Mouse (Mus musculus): Measurements from ENCODE around the gene Rassf7.
"Not testable (repeated sequence)": the region's sequence is repeated elsewhere in the genome, so short reads cannot be mapped to it uniquely, and the experiment has no call there.

Gene Rassf7

DNA sequence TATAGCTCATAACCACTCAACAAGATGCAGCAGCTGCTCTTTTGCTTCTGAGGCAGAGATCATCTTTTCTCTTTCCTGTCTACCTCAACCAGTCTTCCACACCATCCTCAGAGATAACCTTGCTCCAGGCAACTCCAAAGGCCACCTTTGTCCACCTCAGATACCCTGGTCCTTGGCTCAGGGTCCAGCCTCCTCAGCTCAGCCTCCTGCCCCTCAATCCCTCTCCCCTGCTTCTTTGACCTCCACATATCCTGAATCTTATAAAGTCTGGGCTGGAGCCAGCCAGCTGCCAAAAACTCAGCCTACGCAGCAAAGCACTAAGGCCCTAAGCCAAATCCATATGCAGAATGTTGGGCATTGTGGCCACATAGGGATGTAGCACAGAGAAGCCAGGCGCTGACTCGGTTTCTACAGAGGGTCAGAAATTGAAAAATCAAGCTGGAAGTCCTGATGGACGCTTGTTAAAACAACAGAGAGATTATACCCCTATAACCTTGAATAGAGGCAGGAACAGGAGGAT, 7.1 kb downstream of the Rassf7 start:
- DNase-seq (ENCODE audit: low spot score): peak; percentile 19

DNA sequence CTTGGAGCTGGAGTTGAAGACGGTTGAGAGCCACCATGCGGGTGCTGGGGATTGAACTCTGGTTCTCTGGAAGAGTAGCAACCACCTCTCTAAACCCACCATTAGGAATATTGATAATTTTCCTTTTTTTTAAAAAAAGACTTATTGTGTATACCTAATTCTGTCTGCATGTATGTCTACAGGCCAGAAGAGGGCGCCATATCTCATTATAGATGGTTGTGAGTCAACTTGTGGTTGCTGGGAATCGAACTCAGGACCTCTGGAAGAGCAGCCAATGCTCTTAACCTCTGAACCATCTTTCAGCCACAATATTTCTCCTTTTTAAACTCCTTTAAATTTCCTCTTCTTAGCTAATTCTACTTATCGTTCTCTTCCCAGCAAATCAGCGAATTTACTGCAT, 10.9 kb downstream of the Rassf7 start:
- DNase-seq (ENCODE audit: low spot score): no peak

DNA sequence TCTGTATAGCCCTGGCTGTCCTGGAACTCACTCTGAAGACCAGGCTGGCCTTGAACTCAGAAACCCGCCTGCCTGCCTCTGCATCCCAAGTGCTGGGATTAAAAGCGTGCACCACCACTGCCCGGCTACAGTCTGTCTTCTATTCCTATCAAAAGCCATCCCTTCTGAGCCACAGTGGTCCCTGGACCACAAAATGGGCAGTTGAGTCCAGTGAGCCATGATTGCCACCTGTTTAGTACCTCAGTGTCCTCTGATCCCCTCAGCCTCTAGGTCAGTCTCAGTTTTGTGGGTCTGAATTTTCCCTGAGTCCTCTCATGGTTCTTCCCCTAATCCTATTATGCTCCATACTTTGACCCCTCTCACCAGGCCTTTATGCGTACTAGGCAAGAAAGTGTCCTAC, 12.1 kb downstream of the Rassf7 start:
- no peak for DNase-seq (ENCODE audit: low spot score)

DNA sequence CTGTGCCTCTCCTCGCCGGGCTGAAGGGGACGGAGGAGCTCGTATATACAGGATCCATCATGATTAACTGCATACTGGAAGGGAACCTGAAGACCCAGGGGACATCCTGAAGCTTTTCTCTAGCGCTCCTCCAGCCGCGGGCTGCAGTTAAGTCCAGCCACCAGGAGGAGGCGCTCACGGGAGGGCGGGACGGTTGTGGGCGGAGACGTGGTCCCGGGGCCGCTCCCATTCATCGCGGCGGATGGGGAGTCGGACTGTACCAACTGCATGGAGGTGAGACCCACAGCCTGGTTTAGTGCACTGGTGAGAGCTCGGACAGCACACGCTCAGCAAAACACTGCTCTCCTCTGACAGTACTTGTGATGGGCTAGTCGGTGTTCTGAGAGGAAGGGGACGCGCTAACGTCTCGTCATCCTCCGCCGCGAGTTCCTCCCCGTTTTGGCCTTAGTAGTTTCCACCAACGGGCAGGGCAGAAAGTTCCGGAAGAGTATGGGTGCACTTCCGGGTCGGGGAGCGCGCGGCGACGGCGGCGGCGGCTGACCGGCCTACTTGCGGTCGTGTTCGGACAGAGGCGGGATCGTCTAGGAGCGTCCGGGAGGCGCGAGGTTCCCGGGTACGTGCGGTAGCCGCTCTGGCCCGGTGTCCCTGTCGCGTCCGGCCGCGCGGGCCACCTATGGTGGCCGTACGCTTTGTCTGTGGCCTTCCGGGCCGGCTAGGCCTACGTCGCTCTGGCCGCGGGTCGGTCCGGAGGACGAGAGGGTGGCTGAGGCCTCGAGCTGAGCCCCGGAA, 12.8 kb downstream of the Rassf7 start, which contains the start of gene Phrf1:
Gene Phrf1 (plus strand): TSS at position 506 of the 789 bp plus-strand sequence.
- DNase-seq (ENCODE audit: low spot score): peak; percentile 94

DNA sequence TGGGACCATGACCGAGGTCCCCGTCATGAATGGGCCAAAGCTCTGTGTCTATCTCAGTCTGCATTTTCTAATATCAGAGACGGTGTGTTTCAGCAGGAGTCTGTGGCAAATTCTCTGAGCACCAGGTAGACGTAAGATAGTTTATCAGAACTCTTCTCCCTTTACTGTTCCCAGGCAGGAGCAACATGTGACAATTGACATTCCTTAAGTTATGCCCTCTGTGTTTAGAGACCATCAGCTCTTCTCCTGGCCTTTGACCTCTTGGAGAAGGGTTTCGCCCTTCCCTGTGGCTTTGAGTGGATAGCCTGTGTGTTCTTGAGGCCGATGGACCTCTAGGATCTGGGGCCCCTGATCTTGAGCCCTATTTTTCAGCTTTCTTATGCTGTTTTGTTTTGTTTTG, 14.0 kb downstream of the Rassf7 start:
- DNase-seq (ENCODE audit: low spot score): no peak

DNA sequence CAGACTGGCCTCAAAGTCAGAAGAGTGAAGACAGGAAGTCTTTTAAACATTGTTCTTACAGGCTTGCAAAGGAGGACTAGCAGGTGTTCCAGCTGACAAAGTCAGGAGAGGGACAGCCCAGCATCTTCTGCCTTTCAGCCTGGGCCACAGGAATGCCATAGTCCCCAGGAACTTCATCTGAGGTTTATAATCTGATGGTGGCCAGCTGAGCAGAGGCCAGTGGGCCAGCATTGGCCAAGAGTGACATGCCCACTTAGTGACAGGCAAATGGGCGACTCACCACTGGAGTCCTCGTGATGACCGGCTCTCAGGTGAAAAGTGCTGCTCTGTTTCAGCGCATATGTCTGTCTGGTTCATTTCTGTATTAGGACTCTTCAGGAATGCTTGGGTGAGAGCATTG, 14.9 kb downstream of the Rassf7 start:
- DNase-seq (ENCODE audit: low spot score): no peak

GRCm38 (mm10) chr7:141231111-141231510, 15.5 kb downstream of the Rassf7 start:
- no peak for DNase-seq (ENCODE audit: low spot score)

DNA sequence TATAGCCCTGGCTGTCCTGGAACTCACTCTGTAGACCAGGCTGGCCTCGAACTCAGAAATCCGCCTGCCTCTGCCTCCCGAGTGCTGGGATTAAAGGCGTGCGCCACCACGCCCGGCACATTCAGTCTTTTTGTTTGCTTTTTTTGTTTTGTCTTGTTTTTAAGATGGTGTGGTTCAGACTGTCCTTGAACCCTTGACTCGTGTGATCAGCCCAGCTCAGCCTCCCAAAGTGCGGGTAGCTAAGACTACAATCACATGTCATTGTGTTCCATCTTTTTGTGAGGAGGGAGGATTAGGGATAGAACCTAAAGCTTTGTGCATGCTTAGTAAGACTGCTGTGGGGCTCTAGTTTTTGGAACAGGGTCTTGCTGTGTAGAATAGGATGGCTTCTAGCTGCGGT, 15.9 kb downstream of the Rassf7 start:
- no peak for DNase-seq (ENCODE audit: low spot score)

GRCm38 (mm10) chr7:141250486-141250885, 34.8 kb downstream of the Rassf7 start:
- DNase-seq (ENCODE audit: low spot score): not testable (repeated sequence)

DNA sequence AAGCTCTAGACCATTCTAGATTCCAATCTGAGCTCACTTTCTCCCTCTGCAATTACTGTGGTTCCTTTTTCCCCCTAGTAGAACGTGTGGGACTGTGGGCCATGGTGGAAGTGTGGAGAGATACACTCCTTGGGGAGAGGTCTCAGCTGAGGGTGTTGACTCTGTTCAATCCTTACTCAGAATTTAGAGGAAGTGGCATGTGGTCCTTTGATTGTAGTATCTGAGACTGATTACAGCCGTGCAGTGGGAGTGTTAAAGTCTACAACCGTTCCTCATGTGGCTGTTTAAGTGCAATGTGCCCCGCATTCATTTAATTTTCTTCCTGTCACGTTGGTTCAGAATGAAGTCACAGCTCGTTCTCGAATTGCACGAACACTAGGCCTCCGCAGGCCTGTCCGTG, 40.5 kb downstream of the Rassf7 start:
- no peak for DNase-seq (ENCODE audit: low spot score)

DNA sequence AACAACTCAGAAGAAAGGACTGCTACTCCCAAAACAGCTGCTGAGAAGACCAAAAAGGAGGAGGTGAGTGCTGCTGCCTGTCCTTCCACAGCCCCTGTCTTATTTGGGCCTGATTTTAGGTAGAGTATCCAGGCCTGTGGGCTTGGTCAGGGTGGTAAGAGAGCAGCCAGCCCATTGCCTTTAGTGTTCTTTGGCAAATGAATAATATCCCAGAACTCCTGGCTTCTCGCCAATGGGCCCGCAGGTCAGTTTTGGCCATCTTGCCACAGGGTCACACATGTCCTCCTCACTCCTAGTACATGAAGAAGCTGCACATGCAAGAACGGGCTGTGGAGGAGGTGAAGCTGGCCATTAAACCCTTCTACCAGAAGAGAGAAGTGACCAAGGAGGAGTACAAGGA, 45.8 kb downstream of the Rassf7 start:
- no peak for DNase-seq (ENCODE audit: low spot score)

DNA sequence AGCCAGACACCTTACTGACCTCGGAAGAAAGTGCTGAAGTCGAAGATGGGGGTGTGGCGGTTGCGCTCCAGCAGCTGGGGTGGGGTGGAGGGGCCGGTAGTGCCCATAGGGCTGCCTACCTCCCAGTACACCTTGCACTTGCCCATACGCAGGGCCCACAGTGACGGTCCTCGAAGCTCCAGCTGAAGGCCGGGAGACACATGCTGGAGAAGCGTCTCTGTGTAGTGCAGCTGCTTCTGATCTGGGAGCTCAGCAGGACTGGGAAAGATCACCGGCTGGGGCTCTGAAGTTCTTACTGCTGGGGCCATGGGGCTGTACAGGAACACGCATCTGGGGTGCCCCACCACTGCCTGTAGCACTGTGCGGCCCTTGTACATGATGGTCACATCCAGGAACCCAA, 48.0 kb downstream of the Rassf7 start:
- DNase-seq (ENCODE audit: low spot score): no peak

DNA sequence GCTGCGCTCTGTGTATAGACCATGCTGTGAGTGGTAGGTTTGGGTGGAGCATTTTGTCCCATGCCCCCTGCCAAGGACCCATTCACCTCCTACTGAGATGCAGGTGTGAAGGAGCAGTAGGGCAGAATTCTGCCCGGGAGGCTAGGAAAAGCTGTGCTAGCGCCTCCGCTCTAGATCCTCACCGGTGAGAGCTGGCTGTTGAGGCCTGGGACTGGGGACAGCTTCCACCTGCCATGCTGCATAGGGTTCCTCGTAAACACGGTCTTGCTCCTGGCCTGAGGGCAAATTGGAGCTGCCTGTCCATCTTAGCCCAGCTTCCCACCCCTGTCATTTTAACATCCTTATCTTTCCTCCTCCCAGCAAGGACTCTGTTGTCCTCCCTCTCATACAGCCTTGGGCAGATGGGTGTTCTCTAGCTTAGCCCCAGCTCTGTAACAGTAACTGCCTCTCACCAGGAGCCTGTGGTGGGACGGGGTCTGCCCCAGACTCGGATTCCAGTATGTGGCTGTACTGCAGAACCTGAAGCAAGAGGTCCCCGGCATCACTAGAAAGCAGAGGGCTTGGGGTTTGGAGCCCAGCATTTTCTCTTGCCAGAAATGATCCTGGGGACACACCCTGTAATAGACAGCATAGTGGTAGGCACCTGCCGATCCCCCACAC, 48.5 kb downstream of the Rassf7 start:
- DNase-seq (ENCODE audit: low spot score): no peak

- peak; percentile 47 for DNase-seq (ENCODE audit: low spot score)
Measured at GRCm38 (mm10) chr7:141264761-141265410, 49.2 kb downstream of the Rassf7 start.

GRCm38 (mm10) chr7:141265411-141265738, 49.7 kb downstream of the Rassf7 start:
- DNase-seq (ENCODE audit: low spot score): no peak

GRCm38 (mm10) chr7:141265739-141266561, 50.3 kb downstream of the Rassf7 start, which contains the start of gene Irf7:
Gene Irf7, minus strand, starts transcription at chr7:141266481.
- DNase-seq (ENCODE audit: low spot score): peak; percentile 61
